Mouse (Mus musculus): ENCODE data around the gene Cdyl.

DNA sequence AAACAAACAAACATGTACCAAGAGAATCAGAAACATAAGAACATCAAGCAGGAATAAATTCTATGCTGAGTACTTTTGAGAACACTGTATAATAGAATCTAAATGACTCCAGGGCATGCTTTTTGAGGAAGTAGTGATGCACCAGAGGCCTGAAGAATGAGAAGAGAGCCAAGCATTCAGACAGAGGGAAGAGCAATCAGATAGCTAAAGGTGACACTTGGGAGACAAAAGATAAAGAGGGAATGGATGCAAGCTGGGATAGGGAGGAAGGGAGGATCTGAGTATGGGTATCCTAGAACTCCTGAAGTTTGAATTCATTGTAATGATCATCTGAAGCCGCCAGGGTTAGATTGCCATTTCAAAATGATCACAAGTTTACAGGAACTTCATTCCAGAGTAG lies 38.9 kb upstream of the Cdyl start:
- no peak for TF ChIP-seq CTCF (IDR thresholded peaks at IDR 0.05; ENCODE audit: extremely low read depth, insufficient read depth, low read length)
- no peak for TF ChIP-seq POLR2A (IDR thresholded peaks at IDR 0.05; ENCODE audit: extremely low read depth, insufficient read depth, low read length)

Data from cortical plate, adult 2 months (tissue).